8 mouse cellular contexts compared by ENCODE assay signal in the genomic region with DNA sequence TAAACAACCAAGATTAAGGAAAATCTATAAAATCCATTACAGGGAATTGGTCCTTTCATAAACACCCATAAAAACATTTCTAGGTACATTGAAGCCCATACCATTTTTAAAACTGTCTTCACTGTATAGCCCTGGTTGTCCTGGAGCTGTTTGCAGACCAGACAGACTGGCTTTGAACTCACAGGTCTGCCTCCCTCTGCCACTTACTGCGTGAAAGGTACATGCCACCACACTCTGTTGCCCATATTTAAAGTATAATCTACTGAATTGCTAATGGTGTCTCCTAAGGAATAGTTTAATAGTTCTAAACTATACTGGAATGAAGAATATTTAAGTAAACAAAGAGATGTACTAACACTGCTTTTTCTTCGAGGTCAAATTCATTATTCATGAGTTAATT. TPM values are rescaled to one million over a fixed set of nuclear protein-coding genes. Genes with fewer than 3 reads are reported as not detected.
A peak's percentile ranks its signal among the peaks of the same experiment; 100 is the strongest.
DNase-seq lines count a peak whose midpoint lies in the region; ATAC-seq and TF ChIP-seq lines count a peak whose summit lies in the region.

No protein-coding gene starts in this region.

- peak overlapping the region; percentile 93; the same call in 1 of the 2 replicates for H3K27ac ChIP-seq in kidney, embryonic 15.5 days
- H3K27ac ChIP-seq in cortical plate, adult 2 months (ENCODE audit: insufficient read depth, low read length), result peak overlapping the region; percentile 72; the same call in 1 of the 2 replicates
- H3K27ac ChIP-seq in hindbrain, embryonic 16.5 days (ENCODE audit: low read depth, low read length), result no peak overlapping the region; the same call in 1 of the 2 replicates
- H3K27ac ChIP-seq in midbrain, postnatal 0 days (ENCODE audit: low read depth, low read length), result peak overlapping the region; percentile 83

- ATAC-seq in kidney, embryonic 15.5 days (replicated peaks; ENCODE audit: low FRiP score), result no peak
- ATAC-seq in hindbrain, embryonic 16.5 days, result no peak
- no peak for ATAC-seq in midbrain, postnatal 0 days (ENCODE audit: low FRiP score)

- intact Hi-C loops in left cerebral cortex, postnatal 10 days (cut with DNase I), result no loop called here
- intact Hi-C loops in left cerebral cortex, postnatal 4 days (cut with DNase I), result no loop called here

- 62% methylated on average over 2 of the region's 2 CpGs for WGBS in kidney, embryonic 15.5 days
- 66% methylated on average over 2 of the region's 2 CpGs for WGBS in hindbrain, embryonic 16.5 days
- WGBS in midbrain, postnatal 0 days, result 54% methylated on average over 2 of the region's 2 CpGs

- peak overlapping the region; percentile 57 for H3K4me2 ChIP-seq in kidney, embryonic 15.5 days
- peak overlapping the region; percentile 82 for H3K4me2 ChIP-seq in hindbrain, embryonic 16.5 days (ENCODE audit: low read length)
- peak overlapping the region; percentile 61 for H3K4me2 ChIP-seq in midbrain, postnatal 0 days (ENCODE audit: low read depth, low read length, poor library complexity, severe bottlenecking)

- H3K36me3 ChIP-seq in kidney, embryonic 15.5 days, result peaks cover 15% of the 10 kb centered on the region; the same call in 1 of the 2 replicates
- no peaks in the 10 kb centered on the region for H3K36me3 ChIP-seq in hindbrain, embryonic 16.5 days (ENCODE audit: control insufficient read depth, insufficient read depth, low read length)
- no peaks in the 10 kb centered on the region for H3K36me3 ChIP-seq in midbrain, postnatal 0 days (ENCODE audit: insufficient read depth, low read length)

- no peak for DNase-seq in kidney, postnatal 14 days
- DNase-seq in midbrain, postnatal 0 days (ENCODE audit: low spot score), result no peak
- no peak for DNase-seq in left cerebral cortex, postnatal 10 days (ENCODE audit: extremely low spot score in 1 of 2, low spot score in 2 of 2)
- DNase-seq in left cerebral cortex, postnatal 4 days, result no peak
- no peak for DNase-seq in urinary bladder, postnatal 4 days (ENCODE audit: low spot score in 2 of 2)

- H3K4me3 ChIP-seq in kidney, embryonic 15.5 days (replicated peaks), result peak overlapping the region; percentile 49
- H3K4me3 ChIP-seq in cortical plate, adult 2 months (ENCODE audit: insufficient read depth, low read length), result peak overlapping the region; percentile 38; the same call in 1 of the 2 replicates
- peak overlapping the region; percentile 47; the same call in 1 of the 2 replicates for H3K4me3 ChIP-seq in hindbrain, embryonic 16.5 days (ENCODE audit: low read length)
- H3K4me3 ChIP-seq in midbrain, postnatal 0 days (ENCODE audit: low read depth, low read length), result peak overlapping the region; percentile 41

- H3K9me3 ChIP-seq in kidney, embryonic 15.5 days (replicated peaks), result no peaks in the 10 kb centered on the region
- H3K9me3 ChIP-seq in hindbrain, embryonic 16.5 days (ENCODE audit: control insufficient read depth, low read length), result no peaks in the 10 kb centered on the region
- H3K9me3 ChIP-seq in midbrain, postnatal 0 days (ENCODE audit: low read length), result no peaks in the 10 kb centered on the region

- H3K9ac ChIP-seq in kidney, embryonic 15.5 days, result no peak overlapping the region
- H3K9ac ChIP-seq in hindbrain, embryonic 16.5 days (ENCODE audit: low read depth, low read length), result no peak overlapping the region
- H3K9ac ChIP-seq in midbrain, postnatal 0 days (replicated peaks; ENCODE audit: low read length, poor library complexity, severe bottlenecking), result 0 out of 2 replicates have a peak overlapping the region, but pooled peaks have one; percentile 63

- no peak for TF ChIP-seq CTCF in cortical plate, adult 2 months (IDR thresholded peaks at IDR 0.05; ENCODE audit: extremely low read depth, insufficient read depth, low read length)
- no peak for TF ChIP-seq CTCF in midbrain, postnatal 0 days (IDR thresholded peaks at IDR 0.05)

- no peak for TF ChIP-seq POLR2A in cortical plate, adult 2 months (IDR thresholded peaks at IDR 0.05; ENCODE audit: extremely low read depth, insufficient read depth, low read length)

- peaks cover 44% of the 10 kb centered on the region for H3K4me1 ChIP-seq in kidney, embryonic 15.5 days
- H3K4me1 ChIP-seq in cortical plate, adult 2 months (ENCODE audit: control insufficient read depth, insufficient read depth, low read length), result peaks cover 14% of the 10 kb centered on the region
- peaks cover 39% of the 10 kb centered on the region for H3K4me1 ChIP-seq in hindbrain, embryonic 16.5 days (ENCODE audit: control insufficient read depth, insufficient read depth, low read depth, low read length)
- peaks cover 10% of the 10 kb centered on the region; the same call in 1 of the 2 replicates for H3K4me1 ChIP-seq in midbrain, postnatal 0 days (ENCODE audit: insufficient read depth, low read length)

- no peaks in the 10 kb centered on the region for H3K27me3 ChIP-seq in kidney, embryonic 15.5 days
- no peaks in the 10 kb centered on the region for H3K27me3 ChIP-seq in hindbrain, embryonic 16.5 days (replicated peaks; ENCODE audit: control insufficient read depth, insufficient read depth, low read length)
- H3K27me3 ChIP-seq in midbrain, postnatal 0 days (ENCODE audit: insufficient read depth, low read length), result no peaks in the 10 kb centered on the region

RNA-seq across cellular contexts. Expression of gene Chd2, which starts 5.1 kb away (rescaled TPM):
- polyA plus RNA-seq in kidney, embryonic 15.5 days (2015; fragmentation: Nextera tagmentation; extraction: Ambion mirVana), result 56.6 and 61.7 TPM in 2 replicates
- 31.6 and 33.5 TPM in 2 replicates for polyA plus RNA-seq in cortical plate, adult 2 months (2012; rRNA removed)
- 34.0 and 35.3 TPM in 2 replicates for polyA plus RNA-seq in hindbrain, embryonic 16.5 days (2015; fragmentation: Nextera tagmentation; extraction: Ambion mirVana)
- 34.0 and 34.4 TPM in 2 replicates for total RNA-seq in midbrain, postnatal 0 days (2014; rRNA removed)
- polyA plus RNA-seq in midbrain, postnatal 0 days (2015; fragmentation: Nextera tagmentation; extraction: Ambion mirVana), result 33.2 and 43.8 TPM in 2 replicates
- 10 to 100 TPM; 42.9 to 52.4 TPM for total RNA-seq in left cerebral cortex, postnatal 10 days (2021)
- 10 to 100 TPM; 52.5 to 57.9 TPM for total RNA-seq in left cerebral cortex, postnatal 4 days (2021)
